Mouse (Mus musculus) kidney, postnatal 4 days (tissue): ENCODE measurements around the gene Adgrg1.

Experiments used
- DNase-seq, 2 experiments: peaks; one replicate each; pipeline ENCODE4 v3.0.0; 2021; ENCODE audit warnings: mixed read lengths in 2 of 2

The Adgrg1 gene

DNA sequence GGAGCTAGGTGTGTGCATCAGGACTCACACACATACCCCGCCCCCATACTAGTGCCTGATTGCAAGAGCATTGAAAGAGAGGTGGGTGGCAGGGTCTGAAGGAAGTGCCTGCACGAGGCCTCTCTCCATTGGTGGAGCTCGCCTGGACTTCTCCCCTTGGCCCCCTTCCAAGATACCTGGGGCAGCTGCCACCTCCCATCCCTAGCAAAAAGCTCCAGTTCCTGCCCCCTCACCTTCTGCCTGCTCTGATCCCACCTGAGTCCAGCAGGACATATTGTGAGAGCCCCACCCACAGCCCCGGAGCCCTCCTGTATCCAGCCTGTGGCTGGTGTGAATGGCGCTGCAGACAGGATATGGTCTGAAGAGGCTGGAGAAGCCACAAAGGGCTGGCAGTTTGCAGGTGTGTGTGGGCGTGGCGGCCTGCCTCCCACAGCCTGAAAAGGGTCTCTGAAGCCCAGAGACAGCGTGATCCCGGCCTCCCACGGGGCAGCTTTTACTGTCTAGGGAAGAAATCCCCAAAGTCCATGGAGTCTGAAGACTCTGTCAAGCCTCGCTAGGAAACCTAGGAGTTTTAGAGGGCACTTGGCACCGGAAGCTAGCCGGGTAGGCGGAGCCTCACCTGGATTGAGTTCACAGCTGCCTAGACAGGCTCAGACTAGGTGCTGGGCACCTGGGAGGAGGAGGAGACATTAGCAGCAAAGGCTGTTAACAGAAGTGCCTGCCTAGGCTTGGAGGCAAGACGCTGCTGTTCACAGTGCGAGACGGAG lies 2.3 kb downstream of the Adgrg1 start:
- peak; percentile 75 to 86 for DNase-seq

DNA sequence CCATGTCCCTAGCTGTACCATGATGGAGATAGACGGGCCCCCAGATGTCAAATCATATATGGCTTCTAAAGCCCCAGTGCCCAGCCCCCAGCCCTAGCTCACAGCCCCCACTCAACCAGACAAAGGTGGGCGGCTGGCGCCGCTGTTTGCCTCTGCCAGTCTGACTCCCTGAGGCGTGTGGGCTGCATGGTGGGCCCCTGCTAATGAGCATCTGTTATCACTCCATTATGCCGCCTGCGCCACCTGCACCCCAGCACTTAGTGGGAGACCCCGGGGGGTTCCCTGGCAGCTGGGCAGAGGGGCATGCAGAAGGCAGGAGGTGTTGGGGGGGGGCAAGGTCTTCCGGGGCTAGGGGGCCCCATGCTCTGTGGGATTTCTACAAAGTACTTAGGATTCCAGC lies 3.6 kb downstream of the Adgrg1 start:
- DNase-seq, result peak in 1 of 2 experiments; percentile 14

DNA sequence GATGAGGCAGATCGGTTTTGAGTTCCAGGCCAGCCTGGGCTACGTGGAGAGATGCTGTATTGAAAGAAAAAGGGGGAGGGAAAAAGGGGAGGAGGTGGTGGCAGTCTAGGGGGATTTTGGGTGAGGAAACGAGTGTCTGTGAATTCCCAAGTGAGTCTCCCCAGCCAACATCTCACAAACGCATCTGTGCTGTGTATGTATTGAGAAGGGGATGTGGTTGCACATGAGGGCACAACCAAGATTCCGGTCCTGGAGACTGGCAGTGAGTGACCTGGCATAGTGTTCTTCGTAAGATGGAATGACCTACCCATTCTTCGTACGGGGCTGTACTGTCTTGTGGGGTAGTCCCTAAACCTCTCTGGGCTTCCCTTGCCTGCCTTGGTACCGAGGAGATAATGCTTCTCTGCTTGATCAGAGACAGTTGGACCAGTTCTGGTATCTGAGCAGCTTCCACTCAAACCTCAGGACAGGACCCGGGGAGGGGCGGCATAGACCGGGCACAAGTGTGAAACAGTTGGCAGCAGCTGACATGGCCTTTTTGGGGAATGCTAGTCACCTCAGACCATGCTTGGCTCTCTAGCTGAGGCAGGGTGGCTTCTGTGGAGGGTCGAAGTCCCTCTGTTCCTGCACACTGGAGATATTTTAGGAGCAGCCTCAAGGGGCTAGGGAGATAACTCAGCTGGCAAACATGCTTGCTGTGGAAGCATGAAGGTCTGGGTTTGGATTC lies 4.2 kb downstream of the Adgrg1 start:
- no peak for DNase-seq

DNA sequence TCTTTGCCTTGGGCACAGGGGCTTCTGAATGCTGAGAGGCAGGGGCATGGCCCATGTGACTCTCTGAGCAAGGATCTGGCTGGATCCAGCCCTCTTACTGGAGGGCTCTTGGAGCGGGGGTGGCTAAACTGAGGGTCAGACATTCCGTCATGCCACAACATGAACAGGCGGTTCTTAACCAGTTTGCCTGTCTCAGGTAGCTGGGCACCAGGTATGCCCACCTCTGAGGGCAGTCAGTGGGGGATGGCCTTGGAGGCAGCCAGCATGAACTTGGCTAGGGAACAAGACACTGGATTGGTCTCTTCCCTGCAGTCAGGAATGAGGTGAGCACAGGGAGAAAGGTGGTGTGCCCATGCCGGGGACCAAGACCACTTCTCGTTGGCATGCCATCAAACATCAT lies 5.6 kb downstream of the Adgrg1 start:
- peak; percentile 65 to 81 for DNase-seq

GRCm38 (mm10) chr8:94980976-94981375 lies 6.4 kb downstream of the Adgrg1 start:
- DNase-seq, result peak in 1 of 2 experiments; percentile 39

DNA sequence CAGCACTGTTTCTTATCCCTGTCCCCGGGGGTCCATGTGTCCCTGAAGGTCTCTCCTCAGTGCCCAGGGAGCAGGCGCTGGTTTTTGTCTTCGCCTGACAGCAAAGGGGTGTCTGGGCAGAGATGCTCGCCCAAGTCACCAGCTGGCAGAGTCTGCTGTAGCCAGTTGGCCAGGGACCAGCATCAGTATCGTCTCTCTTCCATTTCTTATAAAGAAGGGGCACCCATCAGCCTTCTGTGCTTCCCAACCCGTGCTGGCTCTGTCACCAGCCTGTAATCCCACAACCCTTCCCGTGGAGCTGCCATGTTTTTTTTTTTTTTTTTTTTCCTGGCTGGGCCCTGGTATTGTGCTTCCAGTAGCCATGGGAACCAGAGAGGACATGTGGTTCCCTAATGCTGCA lies 7.3 kb downstream of the Adgrg1 start:
- peak in 1 of 2 experiments; percentile 3 for DNase-seq

GRCm38 (mm10) chr8:94983146-94983545 lies 8.6 kb downstream of the Adgrg1 start:
- peak in 1 of 2 experiments; percentile 10 for DNase-seq

- peak; percentile 76 to 86 for DNase-seq
Measured at GRCm38 (mm10) chr8:94983881-94984516, 9.4 kb downstream of the Adgrg1 start.

- peak in 1 of 2 experiments; percentile 12 for DNase-seq
Measured at GRCm38 (mm10) chr8:94985023-94985422, 10.5 kb downstream of the Adgrg1 start.

GRCm38 (mm10) chr8:94986676-94987075 lies 12.1 kb downstream of the Adgrg1 start:
- peak; percentile 27 to 53 for DNase-seq

- DNase-seq, result peak in 1 of 2 experiments; percentile 9
Measured at GRCm38 (mm10) chr8:94987553-94987952, 13.0 kb downstream of the Adgrg1 start.

- DNase-seq, result peak in 1 of 2 experiments; percentile 17
Measured at GRCm38 (mm10) chr8:94988619-94989018, 14.1 kb downstream of the Adgrg1 start.

DNA sequence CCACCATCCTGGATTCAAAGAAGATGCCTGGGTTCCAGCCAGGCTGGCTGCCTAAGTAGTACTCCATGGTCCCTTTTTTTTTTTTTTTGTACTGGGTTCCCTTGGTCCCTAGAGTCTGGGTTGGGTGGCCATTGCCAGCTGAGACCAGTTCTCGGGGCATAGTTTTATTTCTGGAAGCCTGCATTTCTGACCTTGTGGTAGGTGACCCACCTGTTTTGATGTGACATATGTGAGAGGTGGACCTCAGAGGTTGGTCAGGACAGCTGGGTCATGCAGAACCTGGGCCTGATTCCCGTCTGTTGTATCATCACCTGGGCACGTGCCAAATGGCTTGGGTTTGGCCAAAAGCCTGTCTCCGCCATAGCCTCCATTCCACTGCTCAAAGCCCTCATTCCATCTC lies 15.2 kb downstream of the Adgrg1 start:
- no peak for DNase-seq

GRCm38 (mm10) chr8:94990598-94991453 lies 16.3 kb downstream of the Adgrg1 start:
- no peak for DNase-seq

GRCm38 (mm10) chr8:94991454-94991994 lies 17.0 kb downstream of the Adgrg1 start:
- DNase-seq, result peak in 1 of 2 experiments; percentile 2

DNA sequence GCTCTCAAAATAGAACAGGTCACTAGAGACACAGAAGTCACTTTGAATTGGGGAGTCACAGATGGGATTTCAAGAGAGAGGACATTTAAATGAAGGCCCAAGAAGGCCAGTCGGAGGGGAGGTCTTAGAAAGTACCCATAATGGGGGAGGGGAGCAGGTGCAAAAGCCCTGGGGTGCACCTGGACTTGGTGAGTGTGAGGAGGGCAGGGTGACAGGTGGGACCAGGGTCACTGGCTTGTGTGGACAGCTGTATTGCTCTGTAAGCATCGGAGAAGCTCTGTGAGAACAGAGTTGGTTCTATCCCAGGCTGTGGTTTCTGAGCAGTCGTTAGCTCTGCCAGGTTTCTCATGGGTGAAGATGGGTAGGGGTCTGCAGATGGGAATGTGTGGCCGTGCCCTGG lies 17.5 kb downstream of the Adgrg1 start:
- DNase-seq, result no peak

- DNase-seq, result peak; percentile 60 to 73
Measured at GRCm38 (mm10) chr8:94992534-94992933, 18.0 kb downstream of the Adgrg1 start.

DNA sequence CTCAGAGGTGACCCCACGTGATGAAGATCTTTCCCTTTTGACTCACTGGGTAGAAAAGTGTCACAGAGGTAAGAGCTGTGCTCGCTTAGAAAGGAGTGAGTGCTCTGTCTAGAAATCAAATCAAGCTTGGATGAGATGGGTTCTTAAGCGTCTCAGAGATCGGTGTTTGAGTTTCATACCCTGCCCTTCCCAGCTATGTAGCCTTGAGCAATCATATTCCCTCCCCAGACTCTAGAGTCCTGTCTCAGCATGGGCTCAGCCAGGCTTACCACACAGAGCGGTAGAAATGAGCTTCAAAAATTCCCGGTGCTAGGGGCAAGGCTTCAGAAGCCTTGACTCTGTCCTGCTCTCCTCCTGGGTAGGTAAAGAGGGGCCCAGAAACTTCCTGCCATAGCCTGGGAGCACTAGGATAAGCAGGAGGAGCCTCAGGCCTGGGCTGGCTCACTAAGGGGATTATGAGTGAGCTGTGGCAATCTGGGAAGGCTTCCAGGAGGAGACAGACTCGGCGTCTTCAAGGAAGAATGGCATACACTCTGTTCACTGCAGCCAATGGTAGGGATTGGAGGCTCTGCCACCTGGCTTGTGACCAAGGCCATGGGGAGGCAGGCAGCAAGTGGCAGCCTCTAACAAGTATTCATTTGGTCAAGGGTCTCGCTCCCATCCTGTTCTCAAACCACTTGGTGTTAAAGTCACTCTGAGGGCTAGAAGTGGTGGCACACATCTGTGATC lies 18.6 kb downstream of the Adgrg1 start:
- DNase-seq, result no peak

DNA sequence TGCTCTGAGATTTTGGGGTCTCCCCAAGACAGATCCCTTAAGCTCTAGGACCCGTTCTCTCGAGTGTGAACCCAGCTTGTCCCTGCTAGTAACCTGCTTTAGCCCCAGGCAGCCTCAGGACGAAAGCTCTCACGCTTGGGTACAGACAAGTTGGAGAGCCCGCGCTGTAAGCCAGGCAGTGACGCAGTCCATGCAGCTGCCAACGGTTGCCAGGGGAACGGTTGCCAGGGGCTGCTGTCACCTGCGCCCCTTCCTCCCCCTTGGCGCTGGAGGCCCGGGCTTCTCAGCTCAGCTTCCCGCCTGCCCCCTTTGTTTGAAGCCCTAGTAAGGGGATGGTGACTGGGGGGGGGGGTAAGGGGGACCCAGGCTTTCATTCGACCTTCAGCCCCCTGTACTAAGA lies 19.5 kb downstream of the Adgrg1 start:
- peak; percentile 81 to 86 for DNase-seq

GRCm38 (mm10) chr8:94994510-94994909 lies 20.0 kb downstream of the Adgrg1 start:
- no peak for DNase-seq

DNA sequence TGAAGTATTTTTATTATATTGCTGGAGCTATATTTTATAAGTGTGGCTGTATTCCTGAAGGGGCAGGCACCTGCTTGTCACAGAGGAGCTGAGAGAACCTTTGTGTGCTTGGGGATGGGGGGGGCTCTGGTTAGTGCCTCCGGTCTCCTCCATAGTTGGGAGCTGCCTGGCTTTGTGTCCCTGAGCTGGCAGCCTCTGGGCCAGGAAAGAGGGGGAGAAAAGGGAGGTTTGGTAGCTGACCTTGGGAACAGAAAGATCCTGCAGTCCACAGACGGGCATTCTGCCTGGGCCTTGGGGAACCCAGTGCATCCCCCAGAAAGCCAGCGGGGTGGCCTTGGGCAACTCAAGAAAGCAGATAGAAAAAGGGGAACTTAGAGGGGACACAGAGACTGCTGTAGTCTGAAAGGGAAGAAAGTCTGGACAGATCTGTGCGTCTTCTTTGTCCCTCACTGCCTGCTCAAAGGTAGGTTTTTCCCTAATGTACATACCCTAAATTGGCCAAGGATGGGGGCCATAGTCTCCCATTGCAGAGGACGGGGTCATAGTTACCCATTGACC lies 20.9 kb downstream of the Adgrg1 start:
- DNase-seq, result no peak
